ENCODE assay signal across 22 mouse cellular contexts in genomic region chr16:12693346-12693745, GRCm38 (mm10).
A peak's percentile ranks its signal among the peaks of the same experiment; 100 is the strongest.
DNase-seq lines count a peak whose midpoint lies in the region; ATAC-seq lines count a peak whose summit lies in the region.
"Had no signal": no experiment of that assay in that cellular context is flagged by ENCODE, and none has a peak within 500 bp of the region (broad histone marks: within the 10 kb centered on the region; RNA-seq: fewer than 3 reads in every experiment).

No protein-coding gene starts in this region.

- no peak overlapping the region for H3K4me3 ChIP-seq in neural tube, embryonic 12.5 days
- H3K4me3 ChIP-seq: embryonic facial prominence, embryonic 15.5 days; erythroblast, embryonic 14.5 days; forebrain, embryonic 10.5 days; heart, adult 2 months; heart, embryonic 15.5 days; hindbrain, embryonic 10.5 days; intestine, embryonic 15.5 days had no signal

- no peak overlapping the region for H3K4me2 ChIP-seq in neural tube, embryonic 12.5 days (replicated peaks)
- H3K4me2 ChIP-seq: embryonic facial prominence, embryonic 15.5 days; heart, embryonic 15.5 days; hindbrain, embryonic 14.5 days; intestine, embryonic 15.5 days had no signal

- no peaks in the 10 kb centered on the region for H3K27me3 ChIP-seq in neural tube, embryonic 12.5 days (replicated peaks)
- H3K27me3 ChIP-seq: embryonic facial prominence, embryonic 15.5 days; heart, embryonic 15.5 days; intestine, embryonic 15.5 days had no signal

- no peaks in the 10 kb centered on the region for H3K9me3 ChIP-seq in neural tube, embryonic 12.5 days
- H3K9me3 ChIP-seq: embryonic facial prominence, embryonic 15.5 days; forebrain, embryonic 10.5 days; heart, embryonic 15.5 days; hindbrain, embryonic 10.5 days; intestine, embryonic 15.5 days had no signal

- H3K36me3 ChIP-seq in neural tube, embryonic 12.5 days, result no peaks in the 10 kb centered on the region
- H3K36me3 ChIP-seq: embryonic facial prominence, embryonic 15.5 days; forebrain, embryonic 10.5 days; heart, embryonic 15.5 days; hindbrain, embryonic 10.5 days; intestine, embryonic 15.5 days had no signal

- DNase-seq in heart, adult 11 months, result peak; percentile 51
- no peak for DNase-seq in heart, postnatal 36 days
- no peak for DNase-seq in neural tube, embryonic 10.5 days (ENCODE audit: extremely low spot score, low spot score)
- peak; percentile 6 for DNase-seq in ZHBTc4 (ENCODE audit: low read depth, low spot score)
- DNase-seq in thymus, postnatal 4 days, result no peak
- DNase-seq: B cell, adult 2 months; cerebellum, adult 2 months; embryo, embryonic 11 days; gastrocnemius, postnatal 10 days; kidney, adult 18-20 months had no signal

- no peaks in the 10 kb centered on the region for H3K4me1 ChIP-seq in neural tube, embryonic 12.5 days
- H3K4me1 ChIP-seq: embryonic facial prominence, embryonic 15.5 days; forebrain, embryonic 10.5 days; hindbrain, embryonic 10.5 days; intestine, embryonic 15.5 days had no signal

- H3K27ac ChIP-seq in neural tube, embryonic 12.5 days, result no peak overlapping the region
- H3K27ac ChIP-seq: embryonic facial prominence, embryonic 15.5 days; forebrain, embryonic 10.5 days; heart, adult 2 months; heart, embryonic 15.5 days; hindbrain, embryonic 10.5 days; hindbrain, embryonic 14.5 days; intestine, embryonic 15.5 days had no signal

- intact Hi-C loops in heart, postnatal 36 days (cut with DNase I), result no loop called here

- H3K9ac ChIP-seq in neural tube, embryonic 12.5 days, result no peak overlapping the region
- H3K9ac ChIP-seq: embryonic facial prominence, embryonic 15.5 days; heart, embryonic 15.5 days; hindbrain, embryonic 14.5 days; intestine, embryonic 15.5 days had no signal

- ATAC-seq in neural tube, embryonic 12.5 days (ENCODE audit: low FRiP score, low read depth), result peak; percentile 21; the same call in 1 of the 2 replicates
- ATAC-seq in megakaryocyte, adult 5-6 weeks (ENCODE audit: poor library complexity, severe bottlenecking), result no peak
- ATAC-seq: CD4-positive, CD25-positive, alpha-beta regulatory T cell, adult 4 months; forebrain, embryonic 14.5 days; intestine, embryonic 15.5 days had no signal

- 72% methylated on average over 7 of the region's 7 CpGs for WGBS in neural tube, embryonic 12.5 days

Comparison
In these comparisons a context has a peak if more than half of its experiments do, and no peak if none do; other contexts are left out.
1. DNase-seq: peak in heart, adult 11 months (single experiment) and ZHBTc4 (single experiment); none in heart, postnatal 36 days (0 of 2), neural tube, embryonic 10.5 days (single experiment) and thymus, postnatal 4 days (single experiment).